Mouse (Mus musculus) brain, adult 2 months (tissue): ENCODE measurements around the gene Hnrnpl.
A peak's percentile ranks its signal among the peaks of the same experiment; 100 is the strongest.

ENCODE experiments used
- DNase-seq: peaks from one replicate; pipeline ENCODE4 v3.0.0; 2011; ENCODE audit warnings: low read depth, low spot score

Gene Hnrnpl

DNA sequence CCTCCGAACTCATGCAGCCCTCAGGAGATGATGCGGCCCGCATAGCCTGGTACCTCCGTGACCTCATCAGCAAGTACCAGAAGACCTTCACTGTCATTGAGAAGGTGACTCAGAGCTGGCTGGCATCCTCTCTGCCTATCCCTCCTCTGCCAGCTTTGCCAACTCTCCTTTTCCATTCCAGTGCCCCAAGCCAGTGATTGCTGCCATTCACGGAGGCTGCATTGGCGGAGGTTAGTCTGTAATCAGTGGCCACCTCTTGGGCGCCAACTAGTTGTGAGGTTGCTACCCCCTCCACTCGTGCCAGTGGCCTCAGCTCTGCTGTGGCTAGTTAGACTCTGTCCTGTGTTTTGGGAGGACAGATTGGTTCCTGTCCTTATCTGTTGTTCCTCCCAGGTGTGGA, 21.5 kb downstream of the Hnrnpl start:
- DNase-seq: no peak

DNA sequence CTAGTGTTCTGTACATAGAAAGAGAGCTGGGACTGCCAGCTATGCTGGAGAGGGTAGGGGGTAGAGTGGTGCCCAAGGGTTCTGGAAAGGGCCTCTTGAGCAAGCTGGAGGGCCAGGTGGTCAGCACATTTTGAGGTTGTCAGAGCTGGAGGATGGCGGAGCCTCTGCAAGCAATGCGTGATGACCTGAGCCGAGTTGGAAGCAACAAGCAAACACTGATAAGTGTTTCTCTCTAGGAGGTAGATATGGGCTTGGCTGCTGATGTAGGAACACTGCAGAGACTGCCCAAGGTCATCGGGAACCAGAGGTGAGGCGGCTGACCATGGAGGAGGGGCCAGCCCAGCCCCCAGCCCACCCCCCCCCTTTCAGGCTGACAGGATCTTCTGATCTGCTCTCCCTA, 22.6 kb downstream of the Hnrnpl start:
- DNase-seq: no peak

DNA sequence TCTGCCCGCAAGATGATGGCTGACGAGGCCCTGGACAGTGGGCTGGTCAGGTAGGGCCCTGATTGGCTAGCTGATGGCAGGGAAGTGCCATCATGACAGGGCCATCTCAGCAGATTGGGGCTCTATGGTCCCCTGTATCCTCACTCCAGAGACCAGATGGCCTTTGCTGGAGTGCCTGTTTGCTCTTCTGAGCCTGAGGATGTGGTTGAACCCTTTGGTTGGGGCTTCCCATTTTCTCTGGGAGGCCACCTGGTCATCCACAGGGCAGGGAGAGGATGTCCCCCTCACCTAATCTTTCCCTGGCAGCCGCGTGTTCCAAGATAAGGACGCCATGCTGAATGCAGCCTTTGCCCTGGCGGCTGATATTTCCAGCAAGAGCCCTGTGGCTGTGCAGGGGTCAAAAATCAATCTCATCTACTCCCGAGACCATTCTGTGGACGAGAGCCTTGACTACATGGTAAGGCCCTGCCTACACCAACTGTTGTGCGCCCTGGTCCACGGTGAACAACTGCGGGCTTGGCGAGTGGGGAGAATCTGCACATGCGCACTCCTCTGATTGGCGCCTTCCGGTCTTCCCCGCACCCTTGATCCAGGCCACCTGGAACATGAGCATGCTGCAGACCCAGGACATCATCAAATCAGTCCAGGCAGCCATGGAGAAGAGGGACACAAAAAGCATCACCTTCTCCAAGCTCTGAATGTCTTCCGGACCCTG, 23.2 kb downstream of the Hnrnpl start:
- DNase-seq: no peak

DNA sequence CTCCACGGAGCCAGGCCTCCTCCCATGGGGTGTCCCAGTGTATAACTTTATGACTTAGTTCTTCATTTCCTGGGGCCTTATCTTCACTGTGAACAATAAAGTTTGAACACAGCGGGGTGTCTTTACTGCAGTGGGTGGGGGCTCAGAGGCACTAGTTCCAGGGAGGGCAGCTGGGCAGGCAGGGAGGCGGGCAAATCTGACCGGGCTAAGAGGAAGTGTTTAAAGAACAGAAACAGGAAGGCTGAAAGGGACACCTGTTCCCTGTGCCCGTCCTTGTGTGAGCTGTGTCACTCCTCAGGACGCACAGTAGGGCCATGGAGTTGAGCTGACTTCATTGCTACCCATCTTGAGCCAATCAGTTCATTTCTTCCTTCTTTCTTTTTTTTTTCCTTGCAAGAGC, 23.8 kb downstream of the Hnrnpl start:
- DNase-seq: no peak

DNA sequence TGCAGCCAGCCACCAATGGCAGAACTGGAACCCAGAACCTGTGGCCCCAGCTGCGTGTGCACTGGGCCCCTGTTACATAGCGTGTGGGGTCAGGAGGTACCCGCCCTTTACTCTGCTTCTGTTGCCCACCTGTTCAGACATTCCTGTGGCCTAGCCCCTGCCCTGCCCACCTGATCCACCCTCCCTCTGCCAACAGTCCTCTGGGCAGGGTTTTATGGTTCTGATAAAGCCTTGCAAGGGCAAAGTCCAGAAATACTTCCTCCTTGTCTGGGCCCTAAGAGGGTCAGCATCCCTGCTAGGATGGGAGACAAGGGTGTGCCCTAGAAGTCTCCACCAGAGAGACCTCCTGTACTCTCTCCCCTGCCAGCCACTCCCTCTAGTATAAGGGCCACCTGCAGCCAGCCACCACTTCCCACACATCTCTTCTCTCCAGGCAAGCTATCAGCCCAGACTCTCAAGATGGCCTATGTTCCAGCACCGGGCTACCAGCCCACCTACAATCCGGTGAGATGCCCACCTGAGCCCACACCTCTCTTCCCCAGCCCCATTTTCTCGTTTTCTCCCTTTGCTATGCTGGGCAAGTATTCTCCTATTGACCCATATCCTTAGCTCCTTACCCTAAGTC, 25.5 kb downstream of the Hnrnpl start, which contains the start of gene Lgals4:
Lgals4 (plus strand) TSS at position 132 of the 625 bp plus-strand sequence.
- no peak for DNase-seq

DNA sequence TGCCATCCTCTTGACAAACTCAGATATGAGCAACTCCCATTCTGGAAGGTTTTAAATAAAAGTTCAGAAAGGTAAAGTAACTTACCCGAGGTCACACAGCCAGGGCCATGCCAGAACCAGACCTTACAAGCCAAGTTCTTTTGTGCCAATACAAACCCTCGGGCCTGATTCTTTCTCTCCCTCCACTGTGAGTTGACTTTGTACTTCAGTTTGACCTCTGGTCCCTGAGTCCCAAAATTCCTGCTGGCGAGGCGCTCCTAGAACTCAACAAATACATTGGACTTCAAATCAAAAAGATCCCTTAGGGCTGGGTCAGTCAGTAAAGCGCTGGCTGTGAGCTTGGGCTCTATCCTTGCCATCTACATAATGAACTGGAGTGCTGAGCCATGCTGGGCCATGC, 28.6 kb downstream of the Hnrnpl start:
- no peak for DNase-seq

DNA sequence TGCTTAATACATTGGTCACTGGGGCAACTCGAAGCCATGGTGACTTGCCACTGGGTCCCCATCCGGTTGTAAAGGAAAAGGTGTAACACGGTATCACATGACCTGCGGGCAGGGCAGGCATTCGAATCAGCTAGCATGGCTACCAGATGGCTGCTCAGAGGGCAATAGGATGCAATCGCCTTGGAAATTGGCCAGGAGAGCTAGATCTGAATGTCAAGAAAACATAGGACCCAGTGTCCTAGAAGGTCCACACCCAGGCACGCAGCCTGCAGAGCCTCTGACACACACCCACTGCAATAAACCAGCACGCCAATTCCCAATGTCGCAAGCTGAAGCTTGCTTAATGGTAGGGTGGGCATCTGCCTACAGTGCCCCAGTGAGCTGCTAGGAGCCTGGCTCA, 30.0 kb downstream of the Hnrnpl start:
- no peak for DNase-seq

DNA sequence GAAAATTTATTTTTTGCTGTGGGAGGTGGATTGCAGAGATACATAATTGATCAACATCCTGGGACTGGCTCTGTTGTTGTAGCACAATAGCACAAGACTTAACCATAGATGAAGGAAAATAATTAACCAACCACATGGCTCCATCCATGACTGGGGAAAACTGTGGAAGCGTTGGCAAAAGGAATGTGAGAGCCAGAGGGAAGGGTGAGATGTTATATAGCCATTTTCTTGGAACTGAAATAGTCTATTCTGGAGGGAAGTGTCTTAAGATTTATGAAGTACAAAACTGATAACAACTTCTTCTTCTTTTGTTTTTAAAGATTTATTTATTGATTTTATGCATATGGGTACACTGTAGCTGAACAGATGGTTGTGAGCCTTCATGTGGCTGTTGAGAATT, 38.9 kb downstream of the Hnrnpl start:
- no peak for DNase-seq

DNA sequence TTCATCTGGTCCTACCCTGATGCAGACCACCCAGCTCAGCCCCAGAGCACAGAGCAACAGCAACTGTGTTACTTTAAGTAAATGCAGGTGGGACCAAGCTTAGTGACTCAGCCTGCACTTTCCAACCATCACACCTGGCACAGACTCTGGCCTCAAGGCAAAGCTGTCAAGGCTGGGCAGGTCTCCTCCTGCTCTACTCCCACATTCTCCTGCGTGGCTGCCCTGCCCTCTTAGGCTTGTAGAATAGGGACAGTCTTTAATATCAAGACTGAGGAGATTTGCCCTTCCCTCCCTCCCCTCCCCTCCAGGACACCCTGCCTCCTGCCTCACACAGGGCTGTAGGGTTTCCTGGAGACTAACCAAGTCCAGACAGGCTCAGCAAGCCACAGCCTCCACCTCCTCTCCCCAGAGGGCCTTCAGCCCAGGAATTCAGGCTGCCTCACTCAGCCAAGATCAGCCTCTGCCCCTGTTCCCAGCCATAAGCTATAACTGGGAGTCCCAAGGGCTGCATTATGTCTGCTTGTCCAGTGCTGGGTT, 41.4 kb downstream of the Hnrnpl start:
- no peak for DNase-seq

DNA sequence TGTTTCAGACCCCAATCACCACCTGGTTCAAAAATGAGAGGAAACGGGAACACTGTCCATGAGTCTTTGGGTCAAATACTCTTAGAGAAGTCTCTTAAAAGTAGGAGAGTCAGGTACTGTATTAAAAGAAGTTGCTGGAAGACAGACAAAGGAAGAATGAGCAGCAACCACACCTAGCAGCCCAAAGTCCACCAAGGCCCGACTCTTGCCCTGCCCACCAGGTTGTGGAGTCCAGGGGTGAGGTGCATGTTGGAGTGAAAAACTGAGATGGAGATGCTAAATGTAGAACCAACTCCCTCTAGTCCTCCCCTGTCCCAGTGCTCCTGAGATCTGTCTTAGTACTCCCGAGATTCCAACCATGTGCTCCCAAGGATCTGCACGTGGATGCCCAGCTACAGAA, 42.3 kb downstream of the Hnrnpl start:
- DNase-seq: no peak

DNA sequence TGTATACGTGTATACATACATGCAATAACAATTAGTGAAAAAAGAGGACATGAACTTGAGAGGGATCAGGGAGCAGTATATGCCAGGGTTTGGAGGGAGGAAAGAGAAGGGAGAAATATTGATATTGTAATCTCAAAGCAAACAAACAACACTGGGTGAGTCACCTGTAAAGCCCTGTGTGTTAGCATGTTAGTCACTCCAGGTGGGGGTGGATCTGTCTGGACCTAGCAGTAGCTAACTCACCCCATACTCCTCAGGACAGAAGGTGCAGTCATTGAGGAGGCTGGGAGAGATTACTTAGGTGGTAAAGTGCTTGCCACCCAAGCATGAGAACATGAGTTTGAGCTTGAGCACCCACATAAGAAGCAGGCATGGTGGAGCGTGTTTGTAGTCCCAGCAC, 51.6 kb downstream of the Hnrnpl start:
- DNase-seq: no peak

DNA sequence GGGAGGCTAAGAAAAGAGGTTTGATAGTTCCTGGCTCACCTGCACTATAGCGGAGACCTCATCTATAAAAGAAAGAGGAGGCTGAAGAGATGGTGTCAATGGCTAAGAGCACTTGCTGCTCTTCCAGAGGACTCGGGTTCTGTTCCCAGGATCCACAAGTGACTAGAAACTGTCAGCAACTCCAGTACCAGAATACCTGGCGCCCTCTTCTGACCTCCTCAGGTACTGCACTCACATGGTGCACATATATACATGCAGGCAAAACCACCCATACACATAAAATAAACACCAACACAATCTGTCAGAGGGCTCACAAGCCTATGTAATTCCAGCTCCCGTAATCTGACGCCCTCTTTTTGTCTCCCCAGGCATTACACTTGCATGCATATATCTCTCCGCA, 52.6 kb downstream of the Hnrnpl start:
- no peak for DNase-seq

DNA sequence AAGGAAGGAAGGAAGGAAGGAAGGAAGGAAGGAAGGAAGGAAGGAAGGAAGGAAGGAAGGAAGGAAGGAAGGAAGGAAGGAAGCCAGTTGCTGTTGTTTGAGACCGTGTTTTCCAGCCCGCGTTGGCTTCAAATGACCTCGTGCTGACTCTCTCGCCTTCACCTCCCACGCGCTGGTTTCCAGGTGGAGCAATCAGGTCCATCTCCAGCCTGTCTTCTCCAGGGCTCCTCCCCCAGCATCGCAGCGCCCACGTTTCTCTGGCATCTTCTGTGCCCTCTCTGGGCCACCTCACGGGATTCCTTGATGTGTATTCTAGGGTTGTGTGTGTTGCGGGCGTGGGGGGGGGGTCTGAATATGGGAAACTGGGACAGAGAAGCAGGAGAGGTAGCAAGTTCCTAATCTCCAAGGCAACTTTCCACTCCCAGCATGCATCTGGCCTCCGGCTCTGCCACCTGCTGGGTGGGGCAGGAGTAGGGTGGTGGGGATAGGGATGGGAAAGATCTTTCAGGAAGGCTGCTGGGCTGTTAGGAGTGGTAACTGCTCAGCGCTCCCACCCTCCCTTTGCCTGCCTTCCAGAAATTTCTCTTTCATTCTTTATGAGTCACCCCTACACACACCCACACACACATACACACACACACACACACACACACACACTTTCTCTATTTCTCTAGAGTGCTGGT, 54.6 kb downstream of the Hnrnpl start:
- peak; percentile 88 for DNase-seq

DNA sequence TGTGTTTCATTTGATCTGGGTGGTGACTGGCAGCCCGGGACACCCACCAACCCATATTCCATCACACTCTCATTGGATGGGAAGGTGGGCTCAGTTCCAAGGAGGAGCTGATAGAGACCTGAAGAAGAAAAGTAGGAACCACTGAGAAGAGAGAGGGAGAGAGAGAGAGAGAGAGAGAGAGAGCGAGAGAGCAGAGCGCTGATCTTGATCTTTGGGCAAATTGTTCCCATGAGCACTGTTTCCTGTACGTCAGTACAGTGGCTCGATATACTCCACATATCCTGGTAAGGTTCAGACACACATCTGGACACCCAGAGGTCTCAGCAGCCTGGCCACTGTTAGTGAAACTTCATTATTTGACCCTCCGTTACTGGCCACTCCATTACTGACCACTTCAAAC, 55.2 kb downstream of the Hnrnpl start, which contains the start of gene Lgals7:
Lgals7 (plus strand) TSS at position 314 of the 400 bp plus-strand sequence.
- DNase-seq: no peak

DNA sequence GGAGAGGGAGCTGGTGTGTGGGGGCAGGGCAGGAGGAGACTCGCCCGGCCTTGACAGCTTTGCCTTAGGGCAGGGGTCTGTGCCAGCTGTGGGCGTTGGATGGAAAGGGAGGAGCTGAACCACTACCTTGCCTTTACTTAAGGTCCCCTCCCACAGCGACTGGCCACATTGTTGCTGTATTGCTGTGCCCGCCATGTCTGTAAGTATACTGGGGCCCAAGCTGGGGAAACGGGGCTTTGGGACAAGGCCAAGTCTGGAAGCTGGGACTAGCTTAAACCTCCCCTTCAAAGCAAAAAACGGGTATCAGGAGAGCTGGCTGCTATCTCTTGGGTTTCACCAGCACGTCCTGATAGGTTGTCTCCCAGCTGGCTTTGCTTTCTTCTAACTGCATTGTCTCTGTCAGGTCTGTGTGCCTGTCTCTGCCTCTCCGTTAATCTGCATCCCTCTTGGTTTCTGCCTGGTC, 56.0 kb downstream of the Hnrnpl start:
- no peak for DNase-seq

DNA sequence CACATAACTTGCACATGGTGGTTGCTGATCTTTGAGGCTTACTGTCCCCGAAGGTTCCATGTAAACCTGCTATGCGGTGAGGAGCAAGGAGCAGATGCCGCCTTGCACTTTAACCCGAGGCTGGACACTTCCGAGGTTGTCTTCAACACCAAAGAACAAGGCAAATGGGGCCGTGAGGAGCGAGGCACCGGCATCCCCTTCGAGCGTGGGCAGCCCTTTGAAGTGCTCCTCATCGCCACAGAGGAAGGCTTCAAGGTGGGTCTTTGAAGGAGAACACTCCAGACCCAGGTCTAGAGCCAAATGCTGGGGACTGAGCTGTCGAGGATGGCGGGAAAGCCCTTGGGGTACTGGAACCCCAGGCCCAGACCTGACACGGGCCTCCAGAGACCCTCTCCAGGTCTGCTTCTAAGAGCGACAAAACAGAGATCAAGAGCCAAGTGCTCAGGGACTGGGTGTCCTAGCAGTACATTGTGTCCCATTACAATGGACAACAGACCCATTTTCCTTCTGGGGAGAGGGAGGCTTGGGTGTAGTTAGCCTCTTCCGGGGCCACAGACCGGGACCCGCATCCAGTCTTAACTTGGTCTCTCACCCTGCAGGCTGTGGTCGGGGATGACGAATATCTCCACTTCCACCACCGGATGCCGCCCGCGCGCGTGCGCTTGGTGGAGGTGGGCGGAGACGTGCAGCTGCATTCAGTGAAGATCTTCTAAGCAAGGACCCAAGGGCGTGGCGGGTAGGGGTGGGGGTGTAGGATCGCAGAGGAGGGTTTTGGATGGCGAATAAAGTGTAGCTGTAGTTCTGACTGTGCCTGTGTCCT, 57.4 kb downstream of the Hnrnpl start:
- peak; percentile 86 for DNase-seq

DNA sequence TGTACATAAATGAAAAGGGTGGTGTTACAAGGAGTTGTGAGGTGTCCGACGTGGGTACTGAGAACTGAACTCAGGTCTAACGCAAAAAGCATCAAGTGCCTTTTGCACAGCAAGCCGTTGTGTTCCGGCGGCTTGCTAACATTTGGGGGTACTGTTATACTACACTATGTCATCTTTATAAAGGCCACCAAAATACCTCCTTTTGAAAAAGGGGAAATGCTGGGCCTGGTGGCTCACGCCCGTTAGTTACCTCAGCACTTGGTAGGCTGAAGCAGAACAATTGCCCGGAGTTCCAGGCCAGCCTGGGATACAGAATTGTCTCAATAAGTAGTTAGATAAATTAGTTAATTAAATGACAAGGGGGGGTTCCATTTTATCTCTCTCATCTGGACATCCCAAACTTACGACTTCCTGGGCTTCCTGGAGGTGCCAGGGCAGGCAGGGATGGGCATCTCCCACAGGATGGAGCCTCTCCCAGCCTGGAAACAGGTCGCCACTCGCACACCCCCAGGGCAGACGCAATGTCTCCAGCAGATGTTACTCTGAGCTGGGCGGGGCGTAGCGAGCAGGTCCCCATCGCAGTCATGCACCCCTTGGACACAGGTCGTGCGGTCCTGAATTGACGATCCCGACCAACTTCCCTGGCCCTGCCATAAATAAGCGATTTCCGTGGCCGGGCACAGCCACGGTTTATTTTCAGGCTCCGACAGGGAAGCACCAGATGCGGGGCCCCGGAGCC, 58.6 kb downstream of the Hnrnpl start:
- DNase-seq: no peak

DNA sequence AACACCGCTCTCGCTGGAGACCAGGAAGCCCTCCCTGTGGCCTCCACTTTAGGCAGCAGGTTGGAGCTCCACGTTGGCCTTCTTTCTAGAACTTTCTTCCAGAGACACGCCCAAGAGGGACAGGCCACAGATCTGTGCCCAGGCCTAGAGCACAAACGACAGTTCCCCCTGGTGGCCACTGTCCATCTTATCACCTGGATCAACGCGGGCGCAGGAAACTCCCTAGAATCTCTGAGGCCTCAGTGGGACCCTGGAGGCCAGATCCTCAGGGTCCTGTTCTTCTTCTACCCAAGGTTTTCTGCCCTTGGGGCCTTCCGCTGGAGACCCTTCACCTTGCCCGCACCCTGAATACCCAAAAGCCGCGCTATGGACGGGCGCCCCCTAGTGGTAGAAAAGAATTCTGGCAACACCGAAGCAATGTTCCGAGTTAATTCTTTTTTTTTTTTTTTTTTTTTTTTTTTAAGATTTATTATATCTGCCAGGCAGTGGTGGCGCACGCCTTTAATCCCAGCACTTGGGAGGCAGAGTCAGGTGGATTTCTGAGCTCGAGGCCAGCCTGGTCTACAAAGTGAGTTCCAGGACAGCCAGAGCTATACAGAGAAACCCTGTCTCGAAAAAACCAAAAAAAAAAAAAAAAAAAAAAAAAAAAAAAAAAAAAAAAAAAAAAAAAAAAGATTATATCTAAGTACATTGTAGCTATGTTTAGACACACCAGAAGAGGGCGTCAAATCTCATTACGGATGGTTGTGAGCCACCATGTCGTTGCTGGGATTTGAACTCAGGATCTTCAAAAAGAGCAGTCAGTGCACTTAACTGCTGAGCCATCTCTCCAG, 59.4 kb downstream of the Hnrnpl start:
- DNase-seq: peak; percentile 73

DNA sequence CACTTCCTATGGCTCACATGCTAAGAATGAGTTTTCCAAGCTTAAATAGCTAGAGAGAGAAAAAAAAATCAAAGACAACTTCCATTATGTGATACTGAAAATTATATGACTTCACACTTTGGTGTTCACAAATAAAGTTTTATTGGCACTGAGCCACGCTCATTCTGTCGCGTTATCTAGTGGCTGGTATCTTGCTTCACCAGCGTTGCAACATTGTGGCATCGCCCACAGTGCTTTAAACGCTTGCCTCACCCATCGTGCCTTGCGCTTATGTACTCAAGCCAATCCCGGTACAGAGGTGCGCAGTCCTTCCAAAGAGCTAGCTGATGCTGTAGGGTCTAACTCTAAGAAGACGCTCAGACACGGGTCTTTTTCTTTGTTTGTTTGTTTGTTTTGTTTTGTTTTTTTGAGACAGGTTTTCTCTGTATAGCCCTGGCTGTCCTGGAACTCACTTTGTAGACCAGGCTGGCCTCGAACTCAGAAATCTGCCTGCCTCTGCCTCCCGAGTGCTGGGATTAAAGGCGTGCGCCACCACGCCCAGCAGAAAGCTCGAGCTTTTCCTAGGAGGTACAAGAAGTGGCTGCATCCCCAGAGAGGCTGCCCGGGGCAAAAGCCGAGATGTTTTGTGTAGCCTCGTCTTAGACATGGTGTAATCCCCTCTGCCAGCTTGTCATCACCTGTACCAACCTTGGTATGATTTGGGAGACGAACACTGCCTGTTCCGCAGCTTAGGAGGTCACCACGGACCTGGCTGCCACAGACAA, 62.7 kb downstream of the Hnrnpl start:
- DNase-seq: no peak
